Comparison of ENCODE assay signal across 9 mouse cellular contexts in genomic region chr13:98504181-98504660, GRCm38 (mm10). TPM values are rescaled to one million over a fixed set of nuclear protein-coding genes. Genes with fewer than 3 reads are reported as not detected.
DNase-seq lines count a peak whose midpoint lies in the region; ATAC-seq and TF ChIP-seq lines count a peak whose summit lies in the region.
"Had no signal": no experiment of that assay in that cellular context is flagged by ENCODE, and none has a peak within 500 bp of the region (broad histone marks: within the 10 kb centered on the region; RNA-seq: fewer than 3 reads in every experiment).

No protein-coding gene starts in this region.

- ATAC-seq in liver, embryonic 11.5 days (replicated peaks; ENCODE audit: low FRiP score) = no peak
- ATAC-seq in limb, embryonic 11.5 days (ENCODE audit: insufficient number of reproducible peaks, low FRiP score, low TSS enrichment, low read depth) = peak; percentile 55
- ATAC-seq in stomach, embryonic 15.5 days (ENCODE audit: insufficient read depth, low FRiP score, low read depth) = no peak
- ATAC-seq in inflammation-experienced regulatory T-cells, adult 6 months = no peak

- no peaks in the 10 kb centered on the region for H3K9me3 ChIP-seq in liver, embryonic 11.5 days (ENCODE audit: control insufficient read depth, low read length)
- no peaks in the 10 kb centered on the region for H3K9me3 ChIP-seq in limb, embryonic 11.5 days (ENCODE audit: control insufficient read depth, low read length)
- no peaks in the 10 kb centered on the region for H3K9me3 ChIP-seq in stomach, embryonic 15.5 days

- peak overlapping the region; percentile 36 for H3K4me3 ChIP-seq in liver, embryonic 11.5 days (ENCODE audit: low read depth, low read length)
- peak overlapping the region; percentile 26 for H3K4me3 ChIP-seq in embryonic fibroblast, embryonic 13.5 days (ENCODE audit: insufficient read depth, low read length)
- peak overlapping the region; percentile 41 for H3K4me3 ChIP-seq in limb, embryonic 11.5 days (ENCODE audit: low read depth, low read length)
- peak overlapping the region; percentile 30 for H3K4me3 ChIP-seq in stomach, embryonic 15.5 days (replicated peaks)

- peak; percentile 42 for DNase-seq in liver, embryonic 11.5 days (ENCODE audit: low spot score)
- no peak for DNase-seq in liver
- DNase-seq in limb, embryonic 11.5 days (ENCODE audit: low spot score) = peak; percentile 76
- DNase-seq in thymus, postnatal 14 days = no peak
- no peak for DNase-seq in thymus, postnatal 25 days
- DNase-seq: lung, postnatal 10 days had no signal

- TF ChIP-seq POLR2A in embryonic fibroblast, embryonic 13.5 days (IDR thresholded peaks at IDR 0.05; ENCODE audit: low read depth, low read length) = no peak

- H3K27me3 ChIP-seq in liver, embryonic 11.5 days (replicated peaks; ENCODE audit: control insufficient read depth, insufficient read depth, low read length) = peaks cover 94% of the 10 kb centered on the region
- H3K27me3 ChIP-seq in limb, embryonic 11.5 days (ENCODE audit: control insufficient read depth, insufficient read depth, low read length) = peaks cover 62% of the 10 kb centered on the region
- H3K27me3 ChIP-seq in stomach, embryonic 15.5 days (replicated peaks) = peaks cover 78% of the 10 kb centered on the region

- TF ChIP-seq CTCF in embryonic fibroblast, embryonic 13.5 days (IDR thresholded peaks at IDR 0.05; ENCODE audit: borderline replicate concordance, insufficient read depth, low read length) = no peak

- 2% methylated on average over 27 of the region's 27 CpGs for WGBS in liver, embryonic 11.5 days
- 0% methylated on average over 27 of the region's 27 CpGs for WGBS in limb, embryonic 11.5 days
- under 1% methylated on average over 27 of the region's 27 CpGs for WGBS in stomach, embryonic 15.5 days

- H3K4me1 ChIP-seq in liver, embryonic 11.5 days (replicated peaks; ENCODE audit: control insufficient read depth, insufficient read depth, low read length) = 0 out of 2 replicates have a peak, but pooled peaks cover 3% of the 10 kb centered on the region
- no peaks in the 10 kb centered on the region; the same call in 1 of the 2 replicates for H3K4me1 ChIP-seq in embryonic fibroblast, embryonic 13.5 days (ENCODE audit: control insufficient read depth, insufficient read depth, low read length)
- H3K4me1 ChIP-seq in limb, embryonic 11.5 days (ENCODE audit: control insufficient read depth, insufficient read depth, low read length) = peaks cover 14% of the 10 kb centered on the region
- peaks cover 19% of the 10 kb centered on the region for H3K4me1 ChIP-seq in stomach, embryonic 15.5 days

- no peak overlapping the region for H3K9ac ChIP-seq in liver, embryonic 11.5 days (ENCODE audit: low read depth, low read length)
- no peak overlapping the region for H3K9ac ChIP-seq in limb, embryonic 11.5 days (ENCODE audit: low read length)
- H3K9ac ChIP-seq in stomach, embryonic 15.5 days = no peak overlapping the region

- peak overlapping the region; percentile 62 for H3K4me2 ChIP-seq in liver, embryonic 11.5 days
- peak overlapping the region; percentile 95 for H3K4me2 ChIP-seq in limb, embryonic 11.5 days (ENCODE audit: low read depth, severe bottlenecking)
- peak overlapping the region; percentile 63 for H3K4me2 ChIP-seq in stomach, embryonic 15.5 days

- H3K27ac ChIP-seq in liver, embryonic 11.5 days (ENCODE audit: low read depth, low read length) = no peak overlapping the region
- peak overlapping the region; percentile 27; the same call in 1 of the 2 replicates for H3K27ac ChIP-seq in embryonic fibroblast, embryonic 13.5 days (ENCODE audit: insufficient read depth, low read length)
- no peak overlapping the region for H3K27ac ChIP-seq in limb, embryonic 11.5 days (replicated peaks; ENCODE audit: low read depth, low read length)
- no peak overlapping the region for H3K27ac ChIP-seq in stomach, embryonic 15.5 days

- H3K36me3 ChIP-seq in liver, embryonic 11.5 days (ENCODE audit: control insufficient read depth, insufficient read depth, low read length) = no peaks in the 10 kb centered on the region
- H3K36me3 ChIP-seq in limb, embryonic 11.5 days (ENCODE audit: control insufficient read depth, insufficient read depth, low read length) = no peaks in the 10 kb centered on the region
- no peaks in the 10 kb centered on the region for H3K36me3 ChIP-seq in stomach, embryonic 15.5 days

RNA-seq across cellular contexts. Expression of gene Gm10320, which starts 12.4 kb away (rescaled TPM):
- polyA plus RNA-seq in liver, embryonic 11.5 days (2014; fragmentation: Nextera tagmentation; extraction: Ambion mirVana) = 1.9 and 2.0 TPM in 2 replicates
- not detected in 2 replicates for polyA plus RNA-seq in embryonic fibroblast, embryonic 13.5 days (2011; ENCODE audit: insufficient read length, low read depth, missing spikeins)
- polyA plus RNA-seq in limb, embryonic 11.5 days (2014; fragmentation: Nextera tagmentation; extraction: Ambion mirVana) = 1.4 and 1.8 TPM in 2 replicates
- polyA plus RNA-seq in stomach, embryonic 15.5 days (2015; fragmentation: Nextera tagmentation; extraction: Ambion mirVana) = 1.7 and 8.0 TPM in 2 replicates
- polyA plus RNA-seq in inflammation-experienced regulatory T-cells, adult 6 months (2017; shearing (Covaris generic)) = 1 to 10 TPM in 2 of 3 experiments, not detected in 1; 1.2 to 1.8 TPM

Comparison
In these comparisons a context has a peak if more than half of its experiments do, and no peak if none do; other contexts are left out.
1. DNase-seq: peak in liver, embryonic 11.5 days (single experiment) and limb, embryonic 11.5 days (single experiment); none in liver (single experiment), thymus, postnatal 14 days (single experiment) and thymus, postnatal 25 days (single experiment).
2. Peak in every context shown above with its lines, with median percentiles within 50 percentile points of each other: H3K4me2 ChIP-seq and H3K4me3 ChIP-seq.